Mouse (Mus musculus): ENCODE data around the gene Cdk6.

DNA sequence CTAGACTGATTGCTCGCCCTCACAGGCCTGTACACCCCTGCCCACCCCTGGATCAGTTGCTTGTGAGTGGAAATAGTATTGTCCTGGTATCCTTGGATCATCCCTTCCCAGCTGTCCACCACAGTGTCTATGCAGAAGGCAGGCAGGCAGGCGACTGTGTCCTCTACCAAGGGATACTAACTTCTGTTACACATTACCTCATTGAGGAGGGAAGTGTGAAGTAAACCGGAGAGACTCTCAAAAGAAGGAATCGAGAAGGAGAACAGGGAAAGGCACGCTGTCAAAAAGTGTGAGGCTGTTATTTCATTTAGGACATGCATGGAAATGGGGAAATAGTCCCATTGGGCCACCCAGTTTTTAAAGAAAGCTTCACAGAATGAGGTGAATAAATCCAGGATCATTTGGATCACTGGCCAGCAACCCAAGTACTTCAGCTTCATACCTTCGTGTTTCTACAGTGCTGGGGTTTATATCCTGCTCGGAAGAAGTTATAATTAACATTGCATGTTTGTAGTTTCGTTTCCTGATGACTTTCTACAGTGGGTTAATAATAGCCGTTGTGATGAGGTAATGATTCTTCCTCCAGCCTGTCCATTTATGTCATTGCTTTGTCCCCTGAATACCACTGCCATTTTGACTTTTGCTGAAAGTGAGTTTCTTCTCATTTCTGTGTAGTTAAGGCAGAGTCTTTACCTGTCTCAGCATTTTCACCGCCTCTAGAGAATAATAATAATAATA, 79.0 kb downstream of the Cdk6 start:
- TF ChIP-seq POLR2A (IDR thresholded peaks at IDR 0.05; ENCODE audit: extremely low read depth, insufficient read depth, low read length) = no peak
- TF ChIP-seq CTCF (IDR thresholded peaks at IDR 0.05; ENCODE audit: extremely low read depth, insufficient read depth, low read length) = no peak

Measured in cortical plate, adult 2 months (tissue).